Mouse (Mus musculus): ENCODE results near the gene Dll3. TPM values are rescaled to one million over a fixed set of nuclear protein-coding genes. Genes with fewer than 3 reads are reported as not detected.
A peak's percentile ranks its signal among the peaks of the same experiment; 100 is the strongest.

The Dll3 gene
- polyA plus RNA-seq, 1 experiment = 30.3 TPM

DNA sequence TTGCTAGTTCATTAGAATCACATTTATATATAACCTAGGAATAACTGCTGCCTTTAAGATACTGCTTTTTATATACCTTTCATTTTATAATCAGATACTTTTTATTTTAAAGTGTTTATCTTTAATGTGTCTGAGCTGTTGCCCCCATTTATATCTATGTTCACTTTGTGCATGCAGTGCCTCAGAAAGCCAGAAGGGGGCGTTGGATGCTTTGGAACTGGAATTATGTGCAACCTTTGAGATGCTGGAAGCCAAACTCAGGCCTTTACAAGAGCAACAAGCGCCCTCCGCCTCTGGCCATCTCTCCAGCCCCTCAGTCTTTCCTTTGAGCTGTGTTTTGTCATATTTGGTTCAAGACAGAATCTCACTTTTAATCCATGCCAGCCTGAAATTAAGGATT is 30.3 kb downstream of the Dll3 start:
- peak; percentile 39; the same call in 1 of the 2 replicates for TF ChIP-seq CTCF (IDR thresholded peaks at IDR 0.05; ENCODE audit: borderline replicate concordance, extremely low read depth, insufficient read depth, insufficient read length)
- no peak for TF ChIP-seq POLR2A (IDR thresholded peaks at IDR 0.05; ENCODE audit: borderline replicate concordance, extremely low read depth, insufficient read depth, insufficient read length, poor library complexity, severe bottlenecking)
- DNase-seq (ENCODE audit: low read depth) = no peak

DNA sequence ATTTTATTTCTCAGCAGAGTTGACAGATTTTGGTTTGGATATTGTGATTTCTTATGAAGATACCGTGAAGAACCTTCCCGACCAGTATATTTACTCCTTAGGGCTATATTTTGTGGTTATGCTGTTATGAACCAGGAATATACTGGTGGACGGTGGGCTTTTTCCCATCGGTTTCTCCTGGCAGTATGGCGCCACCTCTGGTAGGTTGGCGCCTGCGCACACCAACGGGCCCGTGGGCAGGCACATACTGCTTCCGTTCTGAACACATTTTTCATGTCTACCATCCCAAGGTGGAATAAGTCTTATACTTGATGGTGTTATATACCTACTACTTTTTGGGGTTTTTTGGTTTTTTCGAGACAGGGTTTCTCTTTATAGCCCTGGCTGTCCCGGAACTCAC is 32.7 kb downstream of the Dll3 start:
- no peak for DNase-seq (ENCODE audit: low read depth)
- no peak for TF ChIP-seq POLR2A (IDR thresholded peaks at IDR 0.05; ENCODE audit: borderline replicate concordance, extremely low read depth, insufficient read depth, insufficient read length, poor library complexity, severe bottlenecking)
- peak; percentile 46; the same call in 1 of the 2 replicates for TF ChIP-seq CTCF (IDR thresholded peaks at IDR 0.05; ENCODE audit: borderline replicate concordance, extremely low read depth, insufficient read depth, insufficient read length)

DNA sequence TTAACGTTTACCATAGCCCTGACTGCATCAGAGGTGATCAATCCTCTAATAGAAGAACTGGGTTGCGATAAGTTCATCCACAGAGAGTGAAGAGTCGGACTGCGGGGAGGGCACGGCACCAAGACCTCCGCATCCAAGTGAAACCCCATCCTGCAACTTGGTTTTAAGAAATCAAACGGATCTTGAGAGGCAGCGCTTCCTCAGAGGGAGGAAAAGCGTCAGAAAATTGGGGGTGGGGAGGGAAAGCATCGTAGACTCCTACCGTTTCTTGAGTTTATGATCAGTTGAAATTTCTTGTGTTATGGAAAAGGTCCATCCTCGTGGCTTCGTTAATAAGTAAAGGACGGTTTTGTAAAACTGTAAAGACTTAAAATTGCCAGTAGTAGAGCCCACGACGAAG is 33.5 kb downstream of the Dll3 start:
- DNase-seq (ENCODE audit: low read depth) = no peak
- TF ChIP-seq CTCF (IDR thresholded peaks at IDR 0.05; ENCODE audit: borderline replicate concordance, extremely low read depth, insufficient read depth, insufficient read length) = no peak
- no peak for TF ChIP-seq POLR2A (IDR thresholded peaks at IDR 0.05; ENCODE audit: borderline replicate concordance, extremely low read depth, insufficient read depth, insufficient read length, poor library complexity, severe bottlenecking)

DNA sequence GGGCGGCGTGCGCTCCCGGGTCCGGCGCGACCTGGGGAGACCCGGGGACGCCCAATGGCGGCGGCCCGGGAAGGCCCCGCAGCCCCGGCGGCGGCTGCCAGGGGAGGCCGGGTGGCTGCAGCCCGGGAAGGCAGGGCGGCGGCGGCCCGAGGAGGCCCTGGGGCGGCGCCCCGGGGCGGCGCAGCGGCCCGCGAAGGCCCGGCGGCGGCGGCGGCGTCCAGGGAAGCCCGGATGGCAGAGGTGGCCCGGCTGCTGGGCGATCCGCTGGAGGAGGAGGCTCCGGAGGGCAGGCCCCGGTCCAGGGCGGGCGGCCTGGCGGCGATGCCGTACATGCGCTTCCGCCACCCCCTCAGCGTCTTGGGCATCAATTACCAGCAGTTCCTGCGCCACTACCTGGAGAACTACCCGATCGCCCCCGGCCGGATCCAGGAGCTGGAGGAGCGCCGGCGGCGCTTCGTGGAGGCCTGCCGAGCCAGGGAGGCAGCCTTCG is 34.0 kb downstream of the Dll3 start:
- peak; percentile 65 for DNase-seq (ENCODE audit: low read depth)
- TF ChIP-seq CTCF (IDR thresholded peaks at IDR 0.05; ENCODE audit: borderline replicate concordance, extremely low read depth, insufficient read depth, insufficient read length) = no peak
- no peak for TF ChIP-seq POLR2A (IDR thresholded peaks at IDR 0.05; ENCODE audit: borderline replicate concordance, extremely low read depth, insufficient read depth, insufficient read length, poor library complexity, severe bottlenecking)

DNA sequence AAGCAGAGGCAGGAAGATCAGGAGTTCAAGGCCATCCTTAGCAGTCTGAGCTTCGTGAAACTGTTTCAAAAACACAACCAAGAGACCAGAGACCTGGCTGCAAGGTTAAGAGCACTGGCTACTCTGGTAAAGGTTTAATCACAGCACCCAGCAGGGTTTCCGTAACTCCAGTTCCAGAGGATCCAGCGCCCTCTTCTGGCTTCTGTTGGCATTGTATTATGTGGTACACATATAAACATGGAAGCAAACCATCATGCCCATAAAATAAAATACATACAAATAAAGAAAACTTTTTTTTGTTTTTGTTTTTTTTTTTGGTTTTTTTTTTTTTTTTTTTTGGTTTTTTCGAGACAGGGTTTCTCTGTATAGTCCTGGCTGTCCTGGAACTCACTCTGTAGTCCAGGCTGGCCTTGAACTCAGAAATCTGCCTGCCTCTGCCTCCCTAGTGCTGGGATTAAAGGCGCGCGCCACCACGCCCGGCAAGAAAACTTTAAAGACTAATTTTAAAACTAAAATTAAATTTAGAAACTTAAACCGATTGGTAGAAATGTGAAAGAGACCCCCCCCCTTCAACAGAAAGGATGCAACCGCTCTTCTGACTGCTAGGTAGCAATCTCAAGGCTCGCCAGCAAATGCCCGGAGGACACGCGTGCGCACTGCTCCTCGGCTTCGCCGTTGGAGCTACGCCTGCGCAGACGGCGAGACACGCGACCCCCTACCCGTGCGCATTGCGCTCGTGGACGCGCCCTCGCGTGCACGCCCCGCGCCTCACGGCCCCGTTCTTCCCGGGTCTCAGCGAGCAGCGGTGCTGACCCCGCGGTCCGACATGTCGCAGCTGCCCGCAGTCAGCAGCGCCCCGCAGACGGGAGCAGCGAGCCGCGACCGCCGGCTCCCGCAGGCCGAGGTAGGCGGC is 34.7 kb downstream of the Dll3 start, which contains the start of gene Eid2:
Gene Eid2, plus strand, starts transcription at position 753 of the 913 bp plus-strand sequence.
- peak; percentile 97 for DNase-seq (ENCODE audit: low read depth)
- TF ChIP-seq CTCF (IDR thresholded peaks at IDR 0.05; ENCODE audit: borderline replicate concordance, extremely low read depth, insufficient read depth, insufficient read length) (no peak), POLR2A (IDR thresholded peaks at IDR 0.05; ENCODE audit: borderline replicate concordance, extremely low read depth, insufficient read depth, insufficient read length, poor library complexity, severe bottlenecking) (peak; percentile 95)

DNA sequence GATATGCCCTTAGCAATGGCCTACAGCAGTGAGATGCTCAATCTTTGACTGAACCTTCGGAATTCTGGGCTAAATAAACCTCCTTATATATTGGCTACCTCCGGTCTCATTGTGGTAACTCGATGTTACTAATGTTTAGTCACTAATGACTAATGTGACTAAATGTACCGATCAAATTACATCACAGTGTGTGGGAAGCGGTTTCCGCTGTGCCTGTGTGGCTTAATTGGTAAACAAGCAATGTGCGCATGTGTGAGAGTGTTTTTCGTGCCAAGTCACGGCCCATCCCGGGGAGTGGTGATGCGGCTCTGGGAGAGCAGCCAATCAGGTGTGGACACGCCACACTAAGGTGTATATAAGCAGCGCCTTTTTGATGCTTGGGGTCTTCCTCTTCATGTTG is 36.6 kb downstream of the Dll3 start:
- TF ChIP-seq POLR2A (IDR thresholded peaks at IDR 0.05; ENCODE audit: borderline replicate concordance, extremely low read depth, insufficient read depth, insufficient read length, poor library complexity, severe bottlenecking) = no peak
- no peak for TF ChIP-seq CTCF (IDR thresholded peaks at IDR 0.05; ENCODE audit: borderline replicate concordance, extremely low read depth, insufficient read depth, insufficient read length)
- DNase-seq (ENCODE audit: low read depth) = no peak

DNA sequence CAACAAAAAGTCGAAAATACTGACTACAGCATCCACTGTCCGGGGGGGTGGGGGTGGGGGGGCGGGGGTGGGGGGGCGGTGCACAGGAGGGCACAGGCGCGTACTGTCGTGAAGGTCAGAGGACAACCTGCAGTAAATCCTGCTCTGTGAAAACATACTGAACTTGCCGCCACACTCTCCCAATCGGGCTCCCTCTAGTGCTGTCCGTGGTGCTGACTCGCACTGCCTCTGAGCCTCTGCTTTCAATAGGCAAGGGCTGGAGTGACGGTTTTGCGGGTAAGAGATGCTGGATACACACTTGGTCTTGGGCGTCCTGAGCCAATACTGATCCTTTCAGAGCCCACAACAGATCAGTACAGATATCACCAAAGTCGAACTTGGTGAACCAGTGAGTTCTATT is 38.3 kb downstream of the Dll3 start:
- peak; percentile 57 for DNase-seq (ENCODE audit: low read depth)
- TF ChIP-seq CTCF (IDR thresholded peaks at IDR 0.05; ENCODE audit: borderline replicate concordance, extremely low read depth, insufficient read depth, insufficient read length) (no peak; the same call in 1 of the 2 replicates), POLR2A (IDR thresholded peaks at IDR 0.05; ENCODE audit: borderline replicate concordance, extremely low read depth, insufficient read depth, insufficient read length, poor library complexity, severe bottlenecking) (no peak)

DNA sequence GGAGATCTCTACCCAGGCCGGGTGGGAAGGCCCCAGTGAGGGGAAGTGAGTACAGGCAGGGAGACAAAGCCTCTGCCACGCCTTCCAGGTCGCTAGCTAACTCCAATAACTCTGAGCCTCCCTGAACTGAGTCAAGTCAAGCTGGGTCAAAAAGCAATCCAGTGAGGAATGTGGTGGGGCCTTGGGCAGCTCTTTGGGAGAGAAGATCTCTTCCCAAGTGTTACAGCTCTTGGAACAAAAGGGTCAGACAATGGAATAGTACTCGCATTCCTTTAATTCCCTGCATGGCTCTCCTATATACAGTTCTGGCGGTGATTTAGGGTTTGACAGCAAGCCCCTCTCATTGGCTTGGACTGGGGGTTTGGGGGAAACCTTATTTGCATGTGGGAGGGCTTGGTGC is 39.2 kb downstream of the Dll3 start:
- DNase-seq (ENCODE audit: low read depth) = no peak
- TF ChIP-seq POLR2A (IDR thresholded peaks at IDR 0.05; ENCODE audit: borderline replicate concordance, extremely low read depth, insufficient read depth, insufficient read length, poor library complexity, severe bottlenecking) (no peak), CTCF (IDR thresholded peaks at IDR 0.05; ENCODE audit: borderline replicate concordance, extremely low read depth, insufficient read depth, insufficient read length) (no peak)

DNA sequence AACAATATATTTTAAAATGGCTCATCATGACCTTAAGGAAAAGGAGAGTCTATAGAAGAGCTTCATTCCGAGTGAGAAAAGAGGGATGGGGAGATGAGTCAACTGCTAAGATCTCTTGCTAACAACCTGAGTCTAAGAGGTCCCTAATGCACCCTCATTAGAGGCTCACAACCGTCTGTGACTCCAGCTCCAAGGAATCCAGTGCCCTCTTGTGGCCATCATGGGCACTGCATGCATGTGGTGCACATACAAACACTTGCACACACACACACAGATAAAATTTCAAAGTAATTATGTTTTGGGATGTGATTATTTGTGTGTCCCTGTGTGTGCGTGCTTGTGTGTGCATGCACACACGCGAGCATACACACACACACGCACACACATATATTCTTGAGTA is 46.6 kb downstream of the Dll3 start:
- TF ChIP-seq CTCF (IDR thresholded peaks at IDR 0.05; ENCODE audit: borderline replicate concordance, extremely low read depth, insufficient read depth, insufficient read length) (peak; percentile 48; the same call in 1 of the 2 replicates), POLR2A (IDR thresholded peaks at IDR 0.05; ENCODE audit: borderline replicate concordance, extremely low read depth, insufficient read depth, insufficient read length, poor library complexity, severe bottlenecking) (no peak)
- no peak for DNase-seq (ENCODE audit: low read depth)

DNA sequence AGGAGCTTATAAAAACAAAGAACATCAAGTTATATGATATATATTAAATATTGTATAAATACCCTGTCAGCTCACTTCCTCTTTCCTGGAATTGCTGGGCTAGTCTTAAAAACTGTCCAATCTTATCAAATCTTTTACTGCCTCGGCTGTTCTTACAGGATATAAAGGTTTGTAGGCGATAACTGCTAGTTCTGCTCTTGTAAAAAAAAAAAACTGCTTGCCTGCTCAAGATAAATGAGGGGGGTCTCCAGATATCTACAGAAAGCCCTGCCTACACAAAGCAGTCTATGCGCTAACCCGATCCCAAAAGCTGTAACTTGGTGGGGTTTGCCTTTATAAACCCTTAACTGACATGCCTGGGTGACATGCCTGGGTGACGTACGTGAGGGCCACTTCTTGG is 47.4 kb downstream of the Dll3 start:
- TF ChIP-seq POLR2A (IDR thresholded peaks at IDR 0.05; ENCODE audit: borderline replicate concordance, extremely low read depth, insufficient read depth, insufficient read length, poor library complexity, severe bottlenecking) (no peak), CTCF (IDR thresholded peaks at IDR 0.05; ENCODE audit: borderline replicate concordance, extremely low read depth, insufficient read depth, insufficient read length) (no peak)
- no peak for DNase-seq (ENCODE audit: low read depth)

DNA sequence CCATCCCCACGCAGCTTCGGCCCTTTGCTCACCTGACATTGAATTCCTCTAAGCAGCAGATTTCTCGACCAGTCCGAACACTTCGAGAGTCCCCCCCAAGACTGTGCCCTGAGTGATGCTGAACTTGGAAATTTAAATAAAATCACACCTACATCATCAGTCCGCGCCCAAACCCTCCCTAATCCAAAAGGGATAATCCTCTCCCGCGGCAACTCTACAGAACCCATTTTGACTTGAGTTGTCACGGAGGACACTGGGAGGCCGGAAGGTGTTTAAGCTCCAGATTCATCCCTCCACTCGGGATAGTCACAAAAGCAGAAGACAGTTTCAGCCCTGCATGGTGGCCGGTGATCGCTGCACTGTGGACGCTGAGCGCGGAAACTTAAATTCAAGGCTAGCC is 50.1 kb downstream of the Dll3 start:
- no peak for DNase-seq (ENCODE audit: low read depth)
- TF ChIP-seq CTCF (IDR thresholded peaks at IDR 0.05; ENCODE audit: borderline replicate concordance, extremely low read depth, insufficient read depth, insufficient read length) (no peak), POLR2A (IDR thresholded peaks at IDR 0.05; ENCODE audit: borderline replicate concordance, extremely low read depth, insufficient read depth, insufficient read length, poor library complexity, severe bottlenecking) (no peak)

All from brain, embryonic 14.5 days (tissue).